Mouse (Mus musculus) liver, adult 2 months (tissue): Measurements from ENCODE around the gene Cux1.

Experiments
- CTCF ChIP-seq: fragments of 200-500 bp; IDR thresholded peaks from 2 replicates; pipeline ENCODE4 v1.5.1; 2011; ENCODE audit warnings: low read depth, low read length, control low read depth
- POLR2A ChIP-seq: fragments of 200-500 bp; IDR thresholded peaks from 2 replicates; pipeline ENCODE4 v1.6.1; 2011; ENCODE audit warnings: low read length, control low read depth; ENCODE audit not compliant: insufficient read depth; ENCODE audit errors: extremely low read depth

DNA sequence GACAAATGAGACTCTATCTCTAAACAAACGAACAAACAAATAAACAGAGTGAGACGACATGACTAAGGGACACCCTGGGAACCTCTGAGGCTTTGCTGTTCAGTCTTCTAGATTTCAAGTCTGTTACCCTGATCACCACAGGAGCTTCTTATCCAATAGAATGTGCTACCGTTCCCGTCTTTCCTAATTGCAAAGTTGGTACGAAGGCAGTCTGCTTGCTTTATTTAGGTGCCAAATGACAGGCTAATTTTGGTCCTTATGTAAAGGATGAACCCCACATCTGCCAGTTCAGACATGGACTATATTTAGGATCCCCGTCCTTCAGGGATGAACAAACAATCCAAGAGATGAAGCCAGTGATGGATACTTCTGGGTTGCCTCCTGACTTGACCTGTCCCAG is 269.6 kb downstream of the Cux1 start:
- no peak for TF ChIP-seq CTCF
- no peak for TF ChIP-seq POLR2A
